Mouse (Mus musculus) ES-E14 (cell line): ENCODE measurements around the gene Gjd2.

ENCODE experiments used
- CHD2 ChIP-seq: IDR thresholded peaks from 2 replicates; pipeline ENCODE4 v1.6.1; 2014; ENCODE audit warnings: mild to moderate bottlenecking, low read depth, low read length, inconsistent platforms
- HCFC1 ChIP-seq: IDR thresholded peaks from 2 replicates; pipeline ENCODE4 v1.6.1; 2012; ENCODE audit warnings: low read length, inconsistent platforms, borderline replicate concordance; ENCODE audit not compliant: insufficient read depth
- ZC3H11A ChIP-seq: IDR thresholded peaks from 2 replicates; pipeline ENCODE4 v1.6.1; 2012; ENCODE audit warnings: low read depth, mild to moderate bottlenecking, inconsistent platforms, low read length, borderline replicate concordance
- ZNF384 ChIP-seq: IDR thresholded peaks from 2 replicates; pipeline ENCODE4 v1.6.1; 2012; ENCODE audit warnings: low read depth, low read length, inconsistent platforms

DNA sequence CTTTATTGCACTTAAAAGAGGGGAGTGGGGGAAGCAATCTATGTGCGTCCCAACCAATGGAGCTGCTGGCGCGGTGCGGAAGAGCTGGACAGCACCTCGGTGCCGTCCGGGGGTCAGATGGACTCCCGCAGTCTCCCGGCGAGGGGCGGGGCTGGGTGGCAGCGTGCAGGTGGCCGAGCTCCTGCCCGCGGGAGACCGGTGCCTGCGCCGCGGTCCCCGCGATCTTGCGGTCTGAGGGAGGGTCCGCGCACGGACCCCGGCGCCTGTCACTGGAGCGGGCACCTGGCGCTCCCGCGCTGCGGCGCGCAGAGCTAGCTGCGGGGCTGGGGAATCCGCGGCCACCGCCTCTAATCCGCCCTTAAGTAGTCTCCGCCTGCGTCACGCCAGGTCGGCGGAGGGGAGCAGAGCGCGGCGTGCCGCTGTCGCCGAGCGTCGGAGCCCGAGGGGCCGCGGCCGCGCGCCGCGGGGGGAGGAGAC is at the start of gene Gjd2:
- no peak for TF ChIP-seq ZNF384
- no peak for TF ChIP-seq CHD2
- TF ChIP-seq ZC3H11A, result no peak
- no peak for TF ChIP-seq HCFC1
